Mouse (Mus musculus) mouse embryonic stem cell (cell line): ENCODE results near the gene Fgfr2.

Experiments used
- in situ Hi-C, 2 experiments: fragments of 300-500 bp; cut with MboI; formaldehyde crosslinking; loops; 1 replicate in 1 of 2; 3 replicates in 1 of 2; pipeline ENCODE4 v1.14.3; 2019 to 2020; ENCODE audit warnings: low sequenced_read_pairs in 2 of 2, low pct_unique_long_range_greater_than_20kb in 1 of 2, mixed read lengths in 1 of 2; ENCODE audit not compliant: unreplicated experiment in 1 of 2

Fgfr2 gene

GRCm38 (mm10) chr7:130918260-130918659, 2204.9 kb downstream of the Fgfr2 start:
- in situ Hi-C loops = loop anchor here (10.0 kb wide), 2 partner anchors 93 to 143 kb away; partner anchors contain the start of gene Btbd16 (in 2 of the 2)

GRCm38 (mm10) chr7:130914693-130915363, 2208.3 kb downstream of the Fgfr2 start:
- in situ Hi-C loops = loop anchor here (10.0 kb wide), 2 partner anchors 90 to 140 kb away; partner anchors contain the start of gene Btbd16 (in 2 of the 2)

- in situ Hi-C loops = loop anchor here (10.0 kb wide), 2 partner anchors 86 to 136 kb away; partner anchors contain the start of gene Btbd16 (in 2 of the 2)
These were observed 2212.3 kb downstream of the Fgfr2 start for GRCm38 (mm10) chr7:130910841-130911240.

- in situ Hi-C loops = no loop called here
These were observed 2218.4 kb downstream of the Fgfr2 start for GRCm38 (mm10) chr7:130904571-130905365.

DNA sequence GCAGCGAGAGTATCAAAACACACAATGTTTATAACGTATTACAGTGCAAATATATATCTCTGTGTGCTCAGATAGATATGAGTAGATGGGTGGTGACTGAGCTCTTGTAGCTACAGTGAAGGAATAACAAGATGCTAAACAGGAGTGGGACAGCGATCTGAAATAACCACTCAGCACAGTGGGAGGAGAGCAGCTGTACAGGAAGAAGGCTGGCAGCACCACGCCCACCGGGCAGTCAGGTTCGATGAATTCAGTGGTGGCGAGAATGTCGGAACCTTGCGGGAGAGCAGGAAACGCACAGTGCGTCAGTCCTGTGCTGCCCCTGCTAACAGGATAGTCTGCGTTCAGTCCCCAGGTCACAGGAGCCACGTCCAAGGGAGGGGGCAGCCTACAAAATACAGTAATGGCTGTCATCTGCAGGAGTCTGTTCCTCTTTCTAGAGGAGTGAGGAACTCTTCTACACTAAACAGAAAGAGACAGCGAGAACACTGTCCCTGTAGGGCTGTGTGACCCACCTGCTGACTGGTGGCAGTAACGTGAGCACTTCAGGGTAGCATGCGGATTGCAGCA, 2219.6 kb downstream of the Fgfr2 start:
- in situ Hi-C loops = no loop called here

GRCm38 (mm10) chr7:130902929-130903328, 2220.2 kb downstream of the Fgfr2 start:
- in situ Hi-C loops = no loop called here

GRCm38 (mm10) chr7:130900233-130900848, 2222.8 kb downstream of the Fgfr2 start:
- in situ Hi-C loops = no loop called here

- in situ Hi-C loops = no loop called here
These were observed 2224.8 kb downstream of the Fgfr2 start for GRCm38 (mm10) chr7:130898373-130898772.

DNA sequence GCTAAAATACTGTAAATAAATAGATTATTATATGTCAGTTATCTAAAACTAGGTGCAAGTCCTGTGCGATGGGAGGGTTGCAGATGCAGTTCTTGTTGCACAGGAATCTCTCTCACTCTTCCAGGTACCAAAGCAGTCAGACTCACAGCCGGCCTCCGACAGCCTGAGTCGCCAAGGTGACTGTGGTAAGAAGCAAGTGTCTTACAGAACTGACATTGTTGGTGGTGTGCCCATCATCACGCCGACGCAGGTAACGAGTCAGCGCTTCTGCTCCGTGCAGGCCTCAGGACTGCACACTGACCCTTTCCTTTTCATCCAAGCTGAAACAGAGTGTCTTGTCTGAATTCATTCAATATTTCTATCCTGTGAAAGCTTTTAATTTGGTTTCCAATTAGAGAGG, 2225.9 kb downstream of the Fgfr2 start:
- in situ Hi-C loops = no loop called here

DNA sequence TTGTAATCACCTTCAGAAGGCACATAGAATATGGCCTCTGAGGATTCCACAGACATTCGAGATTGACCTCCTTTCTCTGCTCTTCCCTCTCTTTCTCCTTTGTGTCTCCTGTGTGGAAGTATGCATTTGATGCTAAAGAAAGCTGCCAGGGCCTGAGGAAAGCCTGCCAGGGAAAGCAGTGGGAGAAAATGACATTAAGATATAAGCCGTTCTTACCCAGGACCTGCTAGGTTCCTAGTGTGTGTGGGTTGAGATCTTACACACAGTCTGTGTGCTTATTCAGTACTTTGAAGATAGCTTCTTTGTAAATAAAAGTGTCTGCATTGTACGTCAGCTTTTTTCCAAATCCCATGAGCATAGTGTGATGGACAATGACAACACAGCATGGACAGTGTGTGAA, 2227.1 kb downstream of the Fgfr2 start:
- in situ Hi-C loops = no loop called here

DNA sequence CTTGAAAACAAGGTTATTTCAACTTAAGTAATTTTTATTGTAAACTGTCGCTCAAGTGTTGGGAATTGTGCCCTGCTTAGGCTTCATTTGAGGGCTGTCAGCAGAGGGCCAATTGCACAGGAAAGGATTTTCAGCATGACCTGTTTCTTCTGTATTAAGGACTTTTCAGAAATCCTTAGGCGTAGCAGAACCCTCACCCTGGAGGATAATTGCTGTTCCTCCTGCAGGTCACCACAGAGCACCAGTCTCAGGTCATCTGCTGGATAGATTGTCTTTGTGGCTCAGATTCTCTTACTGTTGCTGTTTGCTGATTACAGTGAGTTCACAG, 2227.6 kb downstream of the Fgfr2 start:
- in situ Hi-C loops = no loop called here

GRCm38 (mm10) chr7:130894931-130895617, 2228.1 kb downstream of the Fgfr2 start:
- in situ Hi-C loops = no loop called here

- in situ Hi-C loops = no loop called here
These were observed 2230.2 kb downstream of the Fgfr2 start for GRCm38 (mm10) chr7:130892973-130893372.

DNA sequence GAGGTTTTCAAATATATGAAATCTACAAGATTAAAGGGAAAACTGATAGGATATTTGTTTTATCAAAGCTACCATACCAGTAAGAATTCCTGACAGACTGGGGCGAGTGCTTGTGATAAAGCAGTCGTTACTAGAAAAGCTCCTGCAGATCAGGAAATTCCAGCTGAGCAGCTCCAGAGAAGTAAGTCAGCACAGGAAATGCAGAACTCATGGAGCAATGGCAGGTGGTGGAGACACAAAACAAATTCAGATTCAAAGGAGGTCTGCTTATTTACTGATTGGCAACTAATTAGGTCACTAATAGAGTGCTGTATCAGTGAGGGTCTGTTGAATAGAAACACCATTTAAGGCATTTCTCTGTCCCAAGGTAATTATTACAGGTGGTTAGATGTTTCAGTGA, 2232.3 kb downstream of the Fgfr2 start:
- in situ Hi-C loops = no loop called here

- in situ Hi-C loops = no loop called here
These were observed 2235.2 kb downstream of the Fgfr2 start for GRCm38 (mm10) chr7:130887946-130888345.

GRCm38 (mm10) chr7:130886246-130886645, 2236.9 kb downstream of the Fgfr2 start:
- in situ Hi-C loops = no loop called here

- in situ Hi-C loops = no loop called here
These were observed 2239.0 kb downstream of the Fgfr2 start for GRCm38 (mm10) chr7:130884161-130884560.

DNA sequence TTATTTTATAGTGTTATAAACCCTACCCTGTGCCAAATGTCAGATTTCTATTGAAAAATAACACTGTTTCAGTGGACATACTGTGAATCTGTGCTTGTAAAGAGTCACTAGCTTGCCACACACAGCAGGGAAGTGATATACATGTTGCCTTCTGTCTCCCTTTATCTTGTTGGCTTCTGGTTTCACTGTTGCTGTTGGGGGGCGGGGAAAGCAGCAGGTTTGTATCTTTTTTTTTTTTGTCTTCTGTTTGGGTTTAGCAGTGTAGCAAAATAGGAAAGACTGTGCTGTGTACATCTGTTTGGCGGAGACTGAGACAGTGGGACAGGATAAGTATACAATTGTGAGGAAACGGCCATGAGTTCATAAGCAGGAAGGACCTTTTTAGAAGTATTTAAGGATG, 2255.9 kb downstream of the Fgfr2 start:
- in situ Hi-C loops = no loop called here

DNA sequence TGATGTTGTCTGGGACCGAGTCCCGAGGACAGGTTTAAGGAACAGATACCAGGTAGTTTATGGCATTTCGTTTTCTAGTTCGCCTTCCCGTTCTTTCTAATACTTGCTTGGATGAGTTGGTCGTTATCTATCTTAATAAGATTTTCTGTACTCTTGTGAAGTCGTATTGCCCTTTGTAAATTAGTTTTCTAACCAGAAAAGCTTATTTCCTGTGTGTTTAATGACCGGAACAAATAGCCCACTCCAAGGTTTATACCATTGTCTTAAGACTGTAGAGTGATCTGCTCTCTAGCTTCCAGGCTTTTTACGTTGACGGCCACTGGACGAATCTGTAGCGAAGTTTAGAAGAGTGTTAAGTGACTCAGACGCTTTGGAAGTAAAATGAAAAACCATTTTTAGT, 2256.5 kb downstream of the Fgfr2 start:
- in situ Hi-C loops = no loop called here
